Mouse (Mus musculus) cerebellum, postnatal 14 days (tissue): ENCODE measurements around the gene 4930550C14Rik.
A peak's percentile ranks its signal among the peaks of the same experiment; 100 is the strongest.

Experiments used
- DNase-seq, 2 experiments: peaks; one replicate each; pipeline ENCODE4 v3.0.0; 2021; ENCODE audit warnings: mixed read lengths in 2 of 2

The 4930550C14Rik gene

DNA sequence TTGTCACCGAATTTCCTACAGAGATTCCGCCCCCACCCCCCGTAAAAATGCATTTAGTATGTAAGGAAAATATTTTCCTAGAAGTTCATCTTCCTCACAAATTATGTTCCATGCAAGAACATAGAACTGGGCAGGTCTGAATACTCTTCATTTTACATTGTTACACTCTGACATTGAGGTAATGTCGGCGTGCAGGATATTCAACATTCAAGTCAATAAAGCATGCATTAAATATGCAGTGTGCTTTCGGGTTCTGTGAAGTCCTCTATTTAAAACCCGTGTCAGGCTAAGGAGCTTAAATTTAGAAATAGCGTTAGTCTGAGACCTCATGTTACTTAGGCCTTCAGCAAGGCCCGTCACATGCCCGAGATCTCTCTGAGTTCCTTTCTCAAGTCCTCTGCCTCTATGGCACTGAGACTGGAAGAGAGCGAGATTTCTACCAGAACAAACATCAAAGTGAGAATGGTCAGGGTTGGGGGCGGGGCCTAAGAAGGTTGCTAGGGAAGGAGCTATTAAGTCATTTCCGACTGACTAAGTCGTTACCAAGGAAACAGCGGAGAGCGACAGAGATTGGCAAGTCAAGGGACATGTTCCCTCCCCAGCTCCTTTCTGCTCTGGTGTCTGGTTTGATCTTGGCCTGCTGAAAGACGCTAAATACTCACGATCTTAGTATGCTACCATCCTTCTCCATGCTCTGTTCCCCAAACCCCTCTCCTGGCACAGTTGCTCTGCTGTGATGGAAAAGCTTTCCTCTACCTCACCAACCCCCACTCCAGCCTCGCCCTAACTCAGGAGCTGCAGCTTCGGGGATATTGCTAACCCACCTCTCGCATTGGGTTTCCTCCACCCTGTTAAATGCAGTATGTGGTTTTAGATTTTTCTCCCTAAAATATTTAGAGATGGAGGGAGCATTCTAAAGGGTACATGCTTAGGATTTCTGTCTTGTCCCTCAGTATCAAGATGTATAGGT, 2.9 kb downstream of the 4930550C14Rik start:
- peak; percentile 78 to 85 for DNase-seq

DNA sequence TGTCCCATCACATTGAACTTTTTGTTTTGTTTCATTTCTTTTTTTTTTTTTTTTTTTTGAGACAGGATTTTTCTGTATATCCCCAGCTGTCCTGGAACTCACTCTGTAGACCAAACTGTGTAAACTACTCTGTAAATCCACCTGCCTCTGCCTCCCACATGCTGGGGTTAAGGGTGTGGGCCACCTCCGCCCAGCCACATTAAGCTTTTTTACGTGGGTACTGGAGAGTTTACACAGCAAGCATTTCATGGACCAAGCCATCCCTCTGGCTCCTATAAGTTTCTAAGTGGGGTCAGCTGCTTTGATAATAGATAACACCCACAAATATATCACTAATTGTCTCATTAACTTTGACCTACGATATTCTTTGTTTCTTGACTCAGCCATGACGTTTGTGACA, 6.4 kb downstream of the 4930550C14Rik start:
- DNase-seq, result no peak

DNA sequence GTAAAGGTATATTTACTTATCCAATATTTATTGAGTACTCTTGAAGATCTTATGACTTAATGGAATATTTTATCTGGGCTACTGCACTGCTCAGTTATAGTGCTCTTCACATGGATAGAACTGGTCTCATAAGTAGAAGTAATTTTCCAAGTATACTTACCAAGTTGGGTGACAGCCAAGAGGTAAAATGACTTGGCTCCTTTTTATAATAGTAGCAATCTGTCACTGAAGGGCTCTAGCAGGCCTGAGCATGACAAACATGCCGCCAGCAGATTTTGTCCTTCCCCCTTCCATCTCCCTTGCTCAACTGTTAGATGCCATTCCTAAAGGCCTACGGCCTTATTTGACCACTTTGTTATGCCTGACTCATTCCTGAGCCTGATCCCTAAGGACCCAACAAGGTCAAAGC, 6.8 kb downstream of the 4930550C14Rik start:
- DNase-seq, result no peak

DNA sequence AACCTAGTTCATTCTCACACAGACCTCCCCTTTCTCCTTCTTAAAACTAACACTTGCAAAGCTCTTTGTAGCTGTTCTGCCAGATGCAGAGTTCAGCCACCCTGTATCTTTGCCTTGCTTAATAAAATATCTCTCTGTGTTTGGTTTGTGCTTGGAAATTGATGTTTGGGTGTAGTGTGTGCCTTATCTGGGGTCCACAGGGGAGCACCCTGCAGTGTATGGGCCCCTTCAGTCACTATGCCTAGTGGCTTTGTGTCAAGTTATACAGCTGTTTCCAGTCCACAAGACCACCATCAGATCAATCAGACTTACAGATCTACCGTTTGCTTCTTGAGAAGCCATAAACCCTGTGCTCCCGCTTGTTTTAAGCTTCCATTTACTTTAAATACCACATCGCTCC, 7.3 kb downstream of the 4930550C14Rik start:
- no peak for DNase-seq

DNA sequence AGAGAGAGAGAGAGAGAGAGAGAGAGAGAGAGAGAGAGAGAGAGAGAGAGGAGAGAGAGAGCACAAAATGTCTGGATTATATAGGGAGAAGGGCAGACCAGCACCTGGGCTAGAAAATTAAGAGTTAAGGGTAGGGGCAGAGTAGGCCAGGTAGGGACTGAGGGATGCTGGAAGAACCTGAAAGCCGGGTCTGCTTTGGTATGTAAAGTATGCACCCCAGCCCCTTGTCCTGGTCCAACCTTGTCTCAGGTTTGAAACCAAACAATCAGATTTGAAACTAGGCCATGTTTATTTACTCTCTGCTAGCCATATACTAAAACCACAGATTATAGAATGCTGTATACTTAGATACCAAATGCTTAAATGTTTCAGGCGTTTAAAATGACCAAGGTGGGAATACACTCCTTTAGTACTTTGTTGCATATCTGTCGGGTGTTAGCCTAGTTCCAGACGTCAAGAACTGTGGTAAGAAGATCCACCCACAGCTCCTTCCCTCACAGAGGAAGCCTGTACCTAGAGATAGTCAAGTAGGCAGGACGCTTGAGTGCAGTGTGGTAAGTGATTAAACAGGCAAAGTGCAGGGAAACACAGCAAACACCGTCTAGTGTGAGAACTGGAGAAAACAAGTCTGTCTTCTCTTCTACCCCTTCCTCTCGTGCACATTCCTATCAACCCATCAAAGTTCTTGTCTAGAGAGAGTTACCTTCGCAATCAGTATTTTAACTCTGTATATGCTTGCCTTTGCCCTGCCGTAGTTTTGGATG, 20.2 kb downstream of the 4930550C14Rik start:
- DNase-seq, result no peak

DNA sequence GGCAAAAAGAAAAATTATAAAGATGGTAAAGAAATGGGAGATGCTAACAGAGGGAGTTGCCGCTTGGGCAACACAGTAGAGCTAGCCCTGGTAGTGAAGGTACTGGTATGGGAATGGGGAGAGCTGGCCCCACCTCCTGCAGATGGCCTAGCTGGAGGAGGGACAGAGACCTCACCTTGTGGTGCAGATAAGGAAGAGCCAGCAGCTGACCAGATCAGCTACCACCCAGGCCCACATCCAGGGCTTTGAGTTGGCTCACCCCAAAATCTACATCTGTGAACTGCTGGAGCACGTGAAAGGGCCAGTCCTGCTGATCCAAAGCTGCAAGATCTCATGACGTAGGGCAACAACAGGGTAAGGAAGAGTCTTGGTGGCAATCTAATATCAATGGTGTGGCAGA, 24.6 kb downstream of the 4930550C14Rik start:
- no peak for DNase-seq

DNA sequence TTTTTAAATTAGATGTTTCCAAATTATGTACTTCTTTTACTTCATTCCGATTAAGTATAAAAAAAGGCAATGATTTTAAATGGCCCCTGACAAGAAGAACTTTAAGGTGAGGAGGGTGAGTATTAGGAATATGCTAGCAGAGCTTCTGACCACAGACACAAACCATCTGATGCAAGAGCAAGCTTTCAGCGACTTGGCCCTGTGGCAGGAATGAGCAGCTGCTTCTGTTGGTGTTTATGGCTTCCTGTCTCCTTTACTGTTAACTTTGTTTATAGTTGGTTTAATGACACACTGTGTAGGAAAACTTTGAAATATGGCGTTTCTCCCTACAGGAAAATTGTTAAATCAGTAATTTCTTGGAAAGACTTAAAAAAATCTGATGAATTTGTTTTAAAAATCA, 25.5 kb downstream of the 4930550C14Rik start:
- no peak for DNase-seq

DNA sequence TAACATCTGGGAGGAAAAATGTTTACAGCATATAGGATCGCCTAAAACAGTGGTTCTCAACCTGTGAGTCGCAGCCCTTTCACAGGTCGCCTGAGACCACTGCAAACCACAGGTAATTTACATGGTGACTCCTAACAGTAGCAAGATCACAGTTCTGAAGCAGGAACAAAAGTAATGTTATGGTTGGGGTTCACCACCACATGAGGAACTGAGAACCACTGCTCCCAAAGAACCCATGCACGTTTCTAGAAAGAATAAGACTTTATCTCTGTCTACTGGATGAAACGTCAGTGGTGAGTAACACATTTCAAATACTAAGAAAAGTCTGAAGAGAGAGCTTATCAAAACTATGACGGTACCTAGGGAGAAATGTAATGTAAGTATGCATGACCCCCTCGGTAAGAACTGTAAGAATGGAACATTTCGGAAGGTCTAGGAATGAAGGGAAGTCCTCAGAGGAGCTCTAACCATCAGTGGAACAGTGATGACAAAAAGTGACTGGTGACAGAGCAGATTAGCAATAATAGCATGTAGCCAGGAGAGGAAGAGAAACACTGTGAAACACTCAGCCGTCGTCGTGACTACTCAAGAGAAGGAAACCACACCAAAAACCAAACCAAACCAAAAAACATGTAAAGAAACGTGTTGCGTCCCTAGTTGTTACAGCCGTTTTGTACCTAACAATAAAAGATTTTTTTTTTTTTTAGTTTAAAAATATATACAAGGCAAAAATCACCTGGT, 33.9 kb downstream of the 4930550C14Rik start:
- no peak for DNase-seq

DNA sequence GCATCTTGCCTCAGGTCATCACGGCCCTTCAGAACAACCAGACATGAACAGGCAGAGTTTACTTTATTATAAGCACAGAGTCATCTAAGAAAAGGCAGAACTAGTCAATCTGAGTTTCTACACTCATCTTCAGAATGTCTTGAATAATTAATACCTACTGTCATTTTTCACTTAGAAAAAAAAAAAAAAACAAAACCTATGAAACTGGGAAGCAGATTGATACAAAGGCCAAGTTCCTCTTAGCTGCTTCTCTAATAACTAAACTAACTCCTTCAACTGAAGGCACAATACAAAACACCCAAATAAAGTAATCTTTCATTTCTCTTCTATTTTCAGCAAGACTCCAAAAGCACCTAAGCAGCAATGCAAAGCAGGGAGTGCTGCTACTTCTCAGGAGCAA, 48.5 kb downstream of the 4930550C14Rik start:
- DNase-seq, result no peak

DNA sequence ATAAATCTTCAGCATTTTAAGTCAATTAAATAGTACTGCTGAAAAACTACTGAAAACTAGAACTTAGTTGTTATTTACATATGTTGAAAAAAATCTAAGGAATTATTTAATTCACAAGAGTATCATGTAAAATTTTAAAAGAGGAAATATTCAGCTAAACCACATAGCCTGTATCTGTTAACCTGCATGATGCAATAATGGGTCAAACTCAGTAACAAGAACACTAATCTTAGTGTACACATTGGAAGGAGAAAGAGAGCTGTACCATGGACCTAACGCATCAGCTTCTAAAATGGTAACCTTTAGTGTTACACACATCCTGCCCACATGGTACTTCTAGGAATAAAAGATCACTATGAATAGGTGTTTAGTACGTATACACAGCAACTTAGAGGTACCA, 49.9 kb downstream of the 4930550C14Rik start:
- no peak for DNase-seq

DNA sequence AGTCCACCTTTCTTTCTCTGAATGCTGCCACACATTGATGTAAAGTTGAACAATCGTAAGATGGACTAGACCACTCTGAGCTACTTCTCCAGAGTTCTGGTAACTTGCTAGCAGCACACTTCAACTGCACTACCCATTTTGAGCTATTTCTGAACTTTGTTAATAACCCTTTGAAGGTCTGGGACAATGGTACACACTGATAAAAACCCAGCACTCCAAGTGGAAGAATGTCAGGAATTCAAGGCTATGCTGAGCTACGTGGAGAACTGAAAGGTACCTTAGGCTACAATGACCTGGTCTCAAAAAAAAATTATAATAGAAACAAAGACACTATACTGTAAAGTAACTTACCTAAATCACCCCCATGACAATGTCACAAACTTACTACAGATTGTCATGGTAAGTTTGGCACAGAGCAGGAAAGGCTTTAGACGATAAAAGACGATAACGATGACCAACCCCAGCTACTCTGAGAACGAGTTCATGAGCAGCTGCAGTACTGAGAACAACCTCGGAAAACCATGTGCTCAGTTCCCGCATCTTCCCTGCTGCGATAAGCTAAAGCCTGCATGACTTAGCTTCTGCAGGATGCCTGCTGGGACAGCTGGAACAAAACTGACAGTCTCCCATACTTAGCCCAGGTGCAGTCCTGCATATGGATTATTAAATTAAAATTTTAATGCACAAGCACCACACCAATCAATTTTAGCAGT, 70.8 kb downstream of the 4930550C14Rik start:
- DNase-seq, result no peak
